Mouse (Mus musculus) myocyte (in vitro differentiated cells): Measurements from ENCODE around the gene Ehbp1. TPM values are rescaled to one million over a fixed set of nuclear protein-coding genes. Genes with fewer than 3 reads are reported as not detected.

Experiments
- H3K27me3 ChIP-seq: one replicate; pipeline ENCODE4 v1.6.1; 2011; ENCODE audit not compliant: control insufficient read depth, insufficient read depth, insufficient read length
- H3K36me3 ChIP-seq: one replicate; pipeline ENCODE4 v1.6.1; 2011; ENCODE audit not compliant: control insufficient read depth, insufficient read depth
- H3K4me2 ChIP-seq: one replicate; pipeline ENCODE4 v1.6.1; 2011; ENCODE audit warnings: low read depth, control low read depth
- H3K4me3 ChIP-seq: one replicate; pipeline ENCODE4 v1.5.1; 2011; ENCODE audit warnings: mild to moderate bottlenecking, control low read depth, moderate library complexity
- H3K79me2 ChIP-seq: one replicate; pipeline ENCODE4 v1.6.1; 2011; ENCODE audit not compliant: control insufficient read depth, insufficient read depth
- H3ac ChIP-seq: one replicate; pipeline ENCODE4 v1.6.1; 2011; ENCODE audit not compliant: control insufficient read depth, insufficient read length
- CEBPB ChIP-seq: IDR thresholded peaks from 2 replicates; pipeline ENCODE4 v1.6.1; 2011; ENCODE audit warnings: mild to moderate bottlenecking, moderate library complexity; ENCODE audit not compliant: poor library complexity, insufficient read depth, severe bottlenecking
- E2F4 ChIP-seq: IDR thresholded peaks from one replicate; pipeline ENCODE4 v1.6.1; 2011; ENCODE audit warnings: mild to moderate bottlenecking, control low read depth, moderate library complexity; ENCODE audit not compliant: insufficient read depth
- MAX ChIP-seq: IDR thresholded peaks from one replicate; pipeline ENCODE4 v1.6.1; 2011; ENCODE audit warnings: low read depth, mild to moderate bottlenecking, control low read depth
- MYOD1 ChIP-seq, 3 experiments: IDR thresholded peaks; one replicate each; pipeline ENCODE4 v1.6.1; 2011; ENCODE audit warnings: control low read depth in 2 of 3, low read depth in 2 of 3, mild to moderate bottlenecking in 2 of 3, moderate library complexity in 1 of 3; ENCODE audit not compliant: insufficient read length in 2 of 3, control insufficient read depth in 1 of 3
- MYOG ChIP-seq, 3 experiments: IDR thresholded peaks; one replicate each; pipeline ENCODE4 v1.6.1; 2011; ENCODE audit warnings: control low read depth in 2 of 3, low read depth in 2 of 3, mild to moderate bottlenecking in 2 of 3; ENCODE audit not compliant: insufficient read length in 2 of 3, control insufficient read depth in 1 of 3, insufficient read depth in 1 of 3
- POLR2A ChIP-seq: IDR thresholded peaks from one replicate; pipeline ENCODE4 v1.6.1; 2011; ENCODE audit warnings: low read depth, mild to moderate bottlenecking, control low read depth, moderate library complexity; ENCODE audit not compliant: insufficient read length
- POLR2AphosphoS2 ChIP-seq: IDR thresholded peaks from one replicate; pipeline ENCODE4 v1.6.1; 2011; ENCODE audit warnings: low read depth, control low read depth; ENCODE audit not compliant: insufficient read length
- REST ChIP-seq: IDR thresholded peaks from one replicate; pipeline ENCODE4 v1.6.1; 2011; ENCODE audit warnings: mild to moderate bottlenecking, control low read depth, moderate library complexity; ENCODE audit not compliant: insufficient read depth, insufficient read length
- SRF ChIP-seq: IDR thresholded peaks from one replicate; pipeline ENCODE4 v1.6.1; 2011; ENCODE audit warnings: low read depth; ENCODE audit not compliant: control insufficient read depth, insufficient read length
- TCF12 ChIP-seq: IDR thresholded peaks from one replicate; pipeline ENCODE4 v1.6.1; 2011; ENCODE audit warnings: mild to moderate bottlenecking, control low read depth; ENCODE audit not compliant: poor library complexity, insufficient read depth, severe bottlenecking
- TCF3 ChIP-seq: IDR thresholded peaks from one replicate; pipeline ENCODE4 v1.6.1; 2011; ENCODE audit warnings: low read depth, control low read depth; ENCODE audit not compliant: insufficient read length
- USF1 ChIP-seq: IDR thresholded peaks from one replicate; pipeline ENCODE4 v1.6.1; 2011; ENCODE audit warnings: low read depth, mild to moderate bottlenecking, control low read depth, moderate library complexity
- polyA plus RNA-seq: library from polyadenylated mRNA; unstranded; fragments of >200 nt; fragmentation: generic; extraction: Trizol; gene quantifications from one replicate; pipeline ENCODE4 v1.2.1, GENCODE M21; 2012; ENCODE audit warnings: missing spikeins

Ehbp1 gene
- polyA plus RNA-seq, 1 experiment, result 4.0 TPM

GRCm38 (mm10) chr11:21988398-21988946 lies 353.6 kb downstream of the Ehbp1 start:
- H3K4me3 ChIP-seq, result no peak overlapping the region
- H3K27me3 ChIP-seq, result no peaks in the 10 kb centered on the region

GRCm38 (mm10) chr11:21985118-21985517 lies 357.0 kb downstream of the Ehbp1 start:
- Histone ChIP-seq H3K36me3 (no peaks in the 10 kb centered on the region), H3K4me2 (no peak overlapping the region), H3K4me3 (no peak overlapping the region), H3K27me3 (no peaks in the 10 kb centered on the region), H3ac (no peak overlapping the region), H3K79me2 (no peaks in the 10 kb centered on the region)
- no peak for TF ChIP-seq TCF3
- TF ChIP-seq MYOD1 (IDR thresholded peaks at IDR 0.05; ENCODE audit: control insufficient read depth in 1 of 3, insufficient read length in 2 of 3, low read depth in 2 of 3), result no peak
- no peak for TF ChIP-seq MYOG (IDR thresholded peaks at IDR 0.05; ENCODE audit: control insufficient read depth in 1 of 3, insufficient read depth in 1 of 3, insufficient read length in 2 of 3, low read depth in 2 of 3)
- TF ChIP-seq E2F4, result no peak
- TF ChIP-seq CEBPB, result no peak

More at GRCm38 (mm10) chr11:21988398-21988946, 353.6 kb downstream of the Ehbp1 start:
- Histone ChIP-seq H3K36me3 (no peaks in the 10 kb centered on the region), H3K79me2 (no peaks in the 10 kb centered on the region), H3ac (no peak overlapping the region), H3K4me2 (no peak overlapping the region)
- no peak for TF ChIP-seq REST
- no peak for TF ChIP-seq POLR2AphosphoS2
- no peak for TF ChIP-seq TCF12
- TF ChIP-seq E2F4, result no peak
- no peak for TF ChIP-seq MYOG (IDR thresholded peaks at IDR 0.05; ENCODE audit: control insufficient read depth in 1 of 3, insufficient read depth in 1 of 3, insufficient read length in 2 of 3, low read depth in 2 of 3)
- no peak for TF ChIP-seq POLR2A
- TF ChIP-seq TCF3, result no peak
- TF ChIP-seq MAX, result no peak
- no peak for TF ChIP-seq CEBPB
- no peak for TF ChIP-seq MYOD1 (IDR thresholded peaks at IDR 0.05; ENCODE audit: control insufficient read depth in 1 of 3, insufficient read length in 2 of 3, low read depth in 2 of 3)
- no peak for TF ChIP-seq USF1
- TF ChIP-seq SRF, result no peak

GRCm38 (mm10) chr11:21974005-21974531 lies 368.0 kb downstream of the Ehbp1 start:
- Histone ChIP-seq H3K79me2 (no peaks in the 10 kb centered on the region), H3K4me2 (peak overlapping the region; percentile 15), H3K4me3 (no peak overlapping the region), H3K36me3 (no peaks in the 10 kb centered on the region), H3ac (no peak overlapping the region), H3K27me3 (no peaks in the 10 kb centered on the region)
- TF ChIP-seq E2F4, result no peak
- TF ChIP-seq TCF3, result no peak
- TF ChIP-seq CEBPB, result no peak
- TF ChIP-seq POLR2A, result no peak
- no peak for TF ChIP-seq POLR2AphosphoS2

GRCm38 (mm10) chr11:21973597-21973996 lies 368.5 kb downstream of the Ehbp1 start:
- no peak overlapping the region for H3ac ChIP-seq
- no peak overlapping the region for H3K4me3 ChIP-seq
- H3K27me3 ChIP-seq, result no peaks in the 10 kb centered on the region
- TF ChIP-seq MYOG (IDR thresholded peaks at IDR 0.05; ENCODE audit: control insufficient read depth in 1 of 3, insufficient read depth in 1 of 3, insufficient read length in 2 of 3, low read depth in 2 of 3), result peak in 2 of 3 experiments; percentile 27 to 71
- peak; percentile 93 for TF ChIP-seq CEBPB
- TF ChIP-seq TCF3, result peak; percentile 78
- TF ChIP-seq POLR2A, result no peak
- TF ChIP-seq USF1, result no peak
- TF ChIP-seq REST, result no peak
- TF ChIP-seq TCF12, result peak; percentile 78
- no peak for TF ChIP-seq E2F4
- TF ChIP-seq POLR2AphosphoS2, result no peak
- TF ChIP-seq SRF, result no peak
- no peak for TF ChIP-seq MAX
- TF ChIP-seq MYOD1 (IDR thresholded peaks at IDR 0.05; ENCODE audit: control insufficient read depth in 1 of 3, insufficient read length in 2 of 3, low read depth in 2 of 3), result peak; percentile 52 to 97 (median 96)
- H3K36me3 ChIP-seq, result no peaks in the 10 kb centered on the region
- no peaks in the 10 kb centered on the region for H3K79me2 ChIP-seq
- H3K4me2 ChIP-seq, result peak overlapping the region; percentile 15

GRCm38 (mm10) chr11:21968922-21969321 lies 373.2 kb downstream of the Ehbp1 start:
- Histone ChIP-seq H3K4me2 (no peak overlapping the region), H3K27me3 (no peaks in the 10 kb centered on the region), H3K79me2 (no peaks in the 10 kb centered on the region), H3ac (no peak overlapping the region), H3K4me3 (no peak overlapping the region), H3K36me3 (no peaks in the 10 kb centered on the region)
- TF ChIP-seq TCF12 (no peak), MYOD1 (IDR thresholded peaks at IDR 0.05; ENCODE audit: control insufficient read depth in 1 of 3, insufficient read length in 2 of 3, low read depth in 2 of 3) (no peak), POLR2A (no peak), CEBPB (no peak), REST (no peak), MYOG (IDR thresholded peaks at IDR 0.05; ENCODE audit: control insufficient read depth in 1 of 3, insufficient read depth in 1 of 3, insufficient read length in 2 of 3, low read depth in 2 of 3) (no peak), POLR2AphosphoS2 (no peak), E2F4 (no peak), USF1 (no peak), MAX (no peak), TCF3 (no peak), SRF (no peak)
